Mouse (Mus musculus) midbrain, embryonic 13.5 days (tissue): ENCODE data around the gene Acot5. TPM values are rescaled to one million over a fixed set of nuclear protein-coding genes. Genes with fewer than 3 reads are reported as not detected.
"Not testable (repeated sequence)": the region's sequence is repeated elsewhere in the genome, so short reads cannot be mapped to it uniquely, and the experiment has no call there.

ENCODE experiments used
- ATAC-seq: fragments of 200-750 bp; cut with Nextera tagmentation; 2 replicates; pipeline ENCODE4 v1.8.0; 2017; ENCODE audit warnings: mild to moderate bottlenecking, moderate TSS enrichment, moderate library complexity
- H3K27ac ChIP-seq: fragments of 300-500 bp; sonication (generic); 2 replicates; pipeline ENCODE4 v1.5.1; 2015; ENCODE audit warnings: inconsistent platforms, mild to moderate bottlenecking, moderate library complexity
- H3K27me3 ChIP-seq: fragments of 300-500 bp; sonication (generic); 2 replicates; pipeline ENCODE4 v1.6.1; 2015; ENCODE audit warnings: mild to moderate bottlenecking, inconsistent platforms
- H3K36me3 ChIP-seq: fragments of 300-500 bp; sonication (generic); 2 replicates; pipeline ENCODE4 v1.6.1; 2015; ENCODE audit warnings: mild to moderate bottlenecking, inconsistent platforms
- H3K4me1 ChIP-seq: fragments of 300-500 bp; sonication (generic); replicated peaks from 2 replicates; pipeline ENCODE4 v1.6.1; 2015; ENCODE audit warnings: inconsistent platforms
- H3K4me2 ChIP-seq: fragments of 300-500 bp; sonication (generic); replicated peaks from 2 replicates; pipeline ENCODE4 v1.6.1; 2015; ENCODE audit warnings: moderate library complexity, mild to moderate bottlenecking, inconsistent platforms
- H3K4me3 ChIP-seq: fragments of 300-500 bp; sonication (generic); replicated peaks from 2 replicates; pipeline ENCODE4 v1.5.1; 2015; ENCODE audit warnings: mild to moderate bottlenecking, inconsistent platforms
- H3K9ac ChIP-seq: fragments of 300-500 bp; sonication (generic); replicated peaks from 2 replicates; pipeline ENCODE4 v1.6.1; 2015; ENCODE audit warnings: mild to moderate bottlenecking, inconsistent platforms
- H3K9me3 ChIP-seq: fragments of 300-500 bp; sonication (generic); 2 replicates; pipeline ENCODE4 v1.6.1; 2016; ENCODE audit warnings: mild to moderate bottlenecking, inconsistent platforms
- WGBS: fragments of 180-500 bp; shearing (Covaris S2); methylation state at CpG from one replicate; pipeline ENCODE4 v1.1.7; 2015; 5-methylcytosine and 5-hydroxymethylcytosine counted together
- polyA plus RNA-seq: library from polyadenylated mRNA; unstranded; fragments of >200 nt; fragmentation: Nextera tagmentation; extraction: Ambion mirVana; gene quantifications from 2 replicates; pipeline ENCODE4 v1.2.1, GENCODE M21; 2015

Acot5 gene
- polyA plus RNA-seq, 1 experiment from 2014 or later, result not detected

DNA sequence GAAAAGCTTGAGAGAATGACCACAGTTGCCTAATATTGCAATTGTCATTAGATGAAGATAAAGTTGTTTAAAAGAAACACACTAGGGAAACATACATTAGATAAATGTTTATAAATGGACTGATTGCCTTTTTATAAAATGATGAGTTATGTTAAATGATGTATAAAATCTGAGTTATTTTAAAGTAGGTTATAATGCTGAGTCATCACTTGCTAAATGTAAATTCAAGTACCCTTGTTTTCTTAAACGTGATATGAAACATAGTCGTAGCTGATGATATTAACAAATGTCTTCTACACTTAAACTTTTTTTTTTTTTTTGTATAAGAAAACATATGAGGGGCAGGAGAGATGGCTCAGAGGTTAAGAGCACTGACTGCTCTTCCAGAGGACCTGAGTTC, 5.3 kb upstream of the Acot5 start:
- Histone ChIP-seq H3K9me3 (no peaks in the 10 kb centered on the region), H3K36me3 (no peaks in the 10 kb centered on the region), H3K4me3 (no peak overlapping the region), H3K4me1 (no peaks in the 10 kb centered on the region), H3K27me3 (peaks cover 11% of the 10 kb centered on the region), H3K9ac (no peak overlapping the region), H3K27ac (no peak overlapping the region), H3K4me2 (no peak overlapping the region)
- WGBS, result 85% methylated on average over 2 of the region's 2 CpGs
- ATAC-seq, result no peak

DNA sequence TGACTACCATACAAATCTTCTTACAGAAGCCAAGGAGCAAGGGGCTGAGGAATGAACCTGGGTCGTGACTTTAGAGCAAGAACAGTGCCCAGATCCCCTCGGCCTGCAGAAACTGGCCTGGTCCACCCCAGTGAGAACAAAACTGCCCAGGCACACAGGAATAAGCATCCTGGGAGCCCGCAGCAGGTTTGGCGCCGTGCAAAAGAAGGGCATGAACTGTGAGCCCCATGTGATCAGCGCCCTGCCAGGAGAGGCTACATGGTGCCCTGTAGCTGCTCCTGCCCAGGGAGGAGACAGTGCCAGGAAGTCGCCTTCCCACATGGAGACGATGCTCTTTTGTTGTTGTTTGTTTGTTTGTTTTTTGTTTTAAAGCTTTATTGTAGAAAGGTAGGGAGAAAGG, 4.5 kb upstream of the Acot5 start:
- Histone ChIP-seq H3K4me1 (0 out of 2 replicates have a peak, but pooled peaks cover under 1% of the 10 kb centered on the region), H3K4me2 (no peak overlapping the region), H3K27ac (no peak overlapping the region), H3K9me3 (no peaks in the 10 kb centered on the region), H3K9ac (no peak overlapping the region), H3K36me3 (no peaks in the 10 kb centered on the region), H3K27me3 (peaks cover 18% of the 10 kb centered on the region), H3K4me3 (no peak overlapping the region)
- WGBS, result 73% methylated on average over 8 of the region's 8 CpGs
- no peak for ATAC-seq

DNA sequence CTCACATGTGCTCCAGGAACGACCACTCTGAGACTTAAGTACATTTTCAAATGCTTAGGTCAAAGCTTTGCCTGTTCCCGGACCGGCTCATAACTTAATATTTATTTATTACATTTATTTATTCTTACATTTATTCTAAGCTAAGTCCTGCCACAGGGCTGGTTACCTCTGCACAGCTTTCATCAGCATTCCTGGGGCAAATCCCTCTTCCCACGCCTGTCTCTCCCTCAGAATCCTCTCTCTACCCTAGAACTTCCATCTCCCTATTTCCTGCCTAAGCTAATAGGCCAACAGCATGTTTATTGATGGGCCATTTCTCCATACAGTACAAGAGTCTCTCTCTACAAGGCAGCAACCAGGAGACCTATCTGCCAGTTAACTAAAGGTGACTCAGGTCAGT, 1.4 kb upstream of the Acot5 start:
- H3K9ac ChIP-seq, result no peak overlapping the region
- H3K9me3 ChIP-seq, result no peaks in the 10 kb centered on the region
- H3K27me3 ChIP-seq, result peaks cover 33% of the 10 kb centered on the region
- H3K36me3 ChIP-seq, result no peaks in the 10 kb centered on the region
- H3K4me1 ChIP-seq, result 0 out of 2 replicates have a peak, but pooled peaks cover 3% of the 10 kb centered on the region
- no peak overlapping the region for H3K27ac ChIP-seq
- 80% methylated on average over 4 of the region's 4 CpGs for WGBS
- no peak for ATAC-seq
- no peak overlapping the region for H3K4me2 ChIP-seq
- H3K4me3 ChIP-seq, result no peak overlapping the region

DNA sequence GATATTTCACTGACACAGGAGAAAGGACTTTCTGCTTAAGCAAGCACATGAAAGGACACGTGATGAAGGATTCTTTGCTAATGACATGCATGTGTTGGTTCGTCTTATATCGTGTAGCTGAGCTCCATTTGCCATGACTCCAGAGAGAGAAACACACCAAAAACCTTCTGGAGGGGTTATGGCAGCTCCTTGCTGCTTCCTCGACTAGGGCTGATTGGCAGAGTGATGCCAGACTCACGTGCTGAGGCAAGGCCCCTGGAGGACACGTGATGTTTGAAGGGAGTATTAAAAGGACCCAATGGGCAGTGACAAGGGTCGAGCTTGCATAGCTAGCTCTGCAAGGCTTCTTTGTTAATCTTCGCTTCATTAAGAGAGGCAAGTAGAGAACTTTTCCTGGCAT, 829 bp upstream of the Acot5 start:
- H3K27ac ChIP-seq, result no peak overlapping the region
- H3K4me3 ChIP-seq, result no peak overlapping the region
- no peak overlapping the region for H3K4me2 ChIP-seq
- H3K9me3 ChIP-seq, result no peaks in the 10 kb centered on the region
- peaks cover 35% of the 10 kb centered on the region for H3K27me3 ChIP-seq
- H3K9ac ChIP-seq, result no peak overlapping the region
- WGBS, result 61% methylated on average over 8 of the region's 8 CpGs
- H3K4me1 ChIP-seq, result 0 out of 2 replicates have a peak, but pooled peaks cover 3% of the 10 kb centered on the region
- no peaks in the 10 kb centered on the region for H3K36me3 ChIP-seq
- ATAC-seq, result no peak

DNA sequence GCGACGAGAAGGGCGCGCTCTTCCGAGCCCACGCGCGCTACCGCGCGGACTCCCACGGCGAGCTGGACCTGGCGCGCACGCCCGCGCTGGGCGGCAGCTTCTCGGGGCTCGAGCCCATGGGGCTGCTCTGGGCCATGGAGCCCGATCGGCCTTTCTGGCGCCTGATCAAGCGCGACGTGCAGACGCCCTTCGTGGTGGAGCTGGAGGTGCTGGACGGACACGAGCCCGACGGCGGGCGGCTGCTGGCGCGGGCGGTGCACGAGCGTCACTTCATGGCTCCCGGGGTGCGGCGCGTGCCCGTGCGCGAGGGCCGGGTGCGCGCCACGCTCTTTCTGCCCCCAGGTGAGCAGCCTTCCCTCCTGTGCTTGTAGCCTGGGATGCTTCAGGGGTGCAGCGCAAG, 457 bp downstream of the Acot5 start:
- not testable (repeated sequence) for H3K27ac ChIP-seq

DNA sequence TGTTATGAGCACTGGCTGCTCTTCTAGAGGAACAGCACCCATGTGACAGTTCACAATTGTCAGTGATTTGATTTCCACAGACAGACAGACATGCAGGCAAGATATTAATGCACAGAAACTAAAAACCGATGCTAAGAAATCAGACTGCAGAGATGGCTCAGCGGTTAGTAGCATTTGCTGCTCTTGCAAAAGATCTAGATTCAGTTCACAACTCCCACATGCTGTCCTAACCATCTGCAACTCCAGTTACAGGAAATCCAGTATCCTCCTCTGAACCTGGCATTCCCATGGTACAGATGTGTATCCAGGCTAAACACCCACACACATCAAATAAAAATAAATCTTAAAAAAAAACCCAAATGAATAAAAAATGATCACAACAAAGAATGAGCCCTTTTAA, 2.6 kb downstream of the Acot5 start:
- Histone ChIP-seq H3K9ac (no peak overlapping the region), H3K4me2 (no peak overlapping the region), H3K27me3 (peaks cover 35% of the 10 kb centered on the region), H3K36me3 (no peaks in the 10 kb centered on the region), H3K27ac (no peak overlapping the region), H3K4me3 (no peak overlapping the region), H3K4me1 (0 out of 2 replicates have a peak, but pooled peaks cover 3% of the 10 kb centered on the region), H3K9me3 (no peaks in the 10 kb centered on the region)
- no peak for ATAC-seq
- 81% methylated on average over 2 of the region's 2 CpGs for WGBS

More for the DNA sequence above, 457 bp downstream of the Acot5 start:
- Histone ChIP-seq H3K27me3 (peaks cover 35% of the 10 kb centered on the region), H3K4me2 (peak overlapping the region; percentile 58), H3K9ac (peak overlapping the region; percentile 52), H3K4me3 (peak overlapping the region; percentile 40)
- H3K36me3 ChIP-seq, H3K9me3 ChIP-seq, ATAC-seq, H3K4me1 ChIP-seq: not testable (repeated sequence)
- WGBS, result under 1% methylated on average over 38 of the region's 52 CpGs

DNA sequence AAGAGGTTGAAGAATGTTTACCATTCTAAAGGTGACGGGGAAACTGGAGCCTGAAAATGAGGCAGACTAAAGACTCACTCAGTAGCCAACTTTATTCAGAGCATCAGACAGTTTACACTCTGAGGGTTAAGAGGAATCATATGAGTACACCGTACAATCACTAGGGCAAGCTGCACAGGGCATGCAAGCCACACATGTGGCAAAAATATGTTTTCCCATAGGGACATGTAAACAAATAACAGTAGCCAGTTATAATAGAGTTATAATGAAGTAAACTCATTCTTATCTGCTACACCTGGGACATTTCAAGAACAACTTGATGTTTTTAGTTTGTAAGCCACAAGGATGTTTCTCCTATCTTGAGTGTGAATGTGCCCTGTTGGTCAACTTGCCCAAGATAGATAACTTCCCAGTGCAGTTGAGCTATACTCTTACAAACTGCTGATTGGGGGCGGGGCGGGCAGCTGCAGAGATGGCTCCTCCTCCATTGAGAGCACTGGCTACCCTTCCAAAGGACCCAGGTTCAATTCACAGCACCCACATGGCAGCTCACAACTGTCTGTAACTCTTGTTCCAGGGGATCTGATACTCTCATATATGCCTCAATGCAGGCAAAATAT, 8.4 kb downstream of the Acot5 start:
- Histone ChIP-seq H3K4me3 (no peak overlapping the region), H3K27ac (no peak overlapping the region), H3K9ac (no peak overlapping the region), H3K27me3 (peaks cover 2% of the 10 kb centered on the region; the same call in 1 of the 2 replicates), H3K36me3 (no peaks in the 10 kb centered on the region), H3K4me1 (no peaks in the 10 kb centered on the region), H3K9me3 (no peaks in the 10 kb centered on the region), H3K4me2 (no peak overlapping the region)
- WGBS, result 86% methylated on average over 4 of the region's 4 CpGs
- ATAC-seq, result no peak

DNA sequence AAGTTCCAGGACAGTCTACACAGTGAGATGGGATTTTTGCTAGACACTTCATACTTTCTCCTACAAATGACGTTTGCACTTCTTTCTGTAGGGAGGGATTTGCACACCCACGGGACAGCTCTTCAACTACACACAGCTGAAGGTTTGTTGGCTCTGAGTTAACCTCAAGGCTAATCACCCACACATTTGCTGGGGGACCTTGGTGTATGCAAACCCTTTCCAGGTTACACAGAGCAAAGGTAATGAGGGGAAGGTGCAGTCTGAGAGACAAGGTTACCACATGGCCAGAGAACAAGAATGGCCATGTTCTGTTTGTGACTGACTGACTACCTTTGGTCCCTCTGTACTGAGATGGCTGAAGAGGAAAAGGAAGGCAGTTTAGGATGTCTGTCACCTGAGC, 14.7 kb downstream of the Acot5 start:
- no peaks in the 10 kb centered on the region for H3K9me3 ChIP-seq
- no peak overlapping the region for H3K9ac ChIP-seq
- no peak for ATAC-seq
- no peak overlapping the region for H3K4me3 ChIP-seq
- H3K27me3 ChIP-seq, result no peaks in the 10 kb centered on the region
- no peak overlapping the region for H3K27ac ChIP-seq
- 92% methylated on average over 2 of the region's 2 CpGs for WGBS
- H3K4me1 ChIP-seq, result no peaks in the 10 kb centered on the region
- H3K4me2 ChIP-seq, result no peak overlapping the region
- H3K36me3 ChIP-seq, result no peaks in the 10 kb centered on the region

DNA sequence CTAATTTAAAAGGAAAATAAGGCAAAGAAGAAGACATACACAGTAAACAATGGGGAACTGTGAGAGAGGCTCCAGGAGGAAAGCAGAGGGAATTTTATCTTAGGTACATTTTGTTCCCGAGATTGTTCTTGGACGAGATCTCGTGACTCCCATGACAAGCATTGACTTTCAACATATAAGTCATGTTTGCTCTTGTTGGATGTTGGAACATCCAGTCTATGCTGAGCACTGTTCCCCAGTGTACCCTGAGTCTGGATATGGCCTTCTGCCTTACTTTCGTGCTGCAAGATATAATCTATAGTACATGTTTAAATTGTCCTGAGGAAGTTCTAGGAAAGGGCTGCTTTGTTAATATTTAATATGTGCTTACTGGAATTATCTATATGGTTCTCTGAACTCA, 15.5 kb downstream of the Acot5 start:
- H3K4me3 ChIP-seq, result no peak overlapping the region
- WGBS, result 92% methylated on average over 4 of the region's 4 CpGs

DNA sequence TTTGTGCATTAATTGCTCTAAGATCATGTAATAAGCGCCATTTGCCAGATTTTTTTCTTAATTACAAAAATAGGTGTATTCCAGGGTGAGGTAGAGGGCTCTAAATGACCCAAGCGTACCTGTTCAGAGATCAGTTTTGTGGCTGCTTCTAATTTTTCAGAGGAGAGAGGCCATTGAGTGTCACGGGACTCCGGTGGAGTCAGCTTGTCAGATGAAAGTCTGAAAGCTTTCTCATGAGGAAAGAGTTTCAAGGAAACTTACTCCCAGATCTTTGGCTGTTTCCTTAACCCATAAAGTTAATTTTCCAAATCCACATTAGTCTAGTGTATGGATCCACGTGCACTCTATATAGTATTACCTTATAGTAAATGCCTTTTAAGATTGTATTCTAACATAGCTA, 25.5 kb downstream of the Acot5 start:
- H3K9me3 ChIP-seq, result peaks cover 21% of the 10 kb centered on the region
- not testable (repeated sequence) for ATAC-seq, H3K4me3 ChIP-seq, H3K27ac ChIP-seq, H3K27me3 ChIP-seq, H3K36me3 ChIP-seq, H3K4me2 ChIP-seq, H3K9ac ChIP-seq, H3K4me1 ChIP-seq
- 89% methylated on average over 5 of the region's 5 CpGs for WGBS

More for the DNA sequence above, 15.5 kb downstream of the Acot5 start:
- no peak overlapping the region for H3K9ac ChIP-seq
- H3K36me3 ChIP-seq, result no peaks in the 10 kb centered on the region
- no peak for ATAC-seq
- H3K27me3 ChIP-seq, result no peaks in the 10 kb centered on the region
- H3K4me1 ChIP-seq, result no peaks in the 10 kb centered on the region
- H3K9me3 ChIP-seq, result peaks cover 4% of the 10 kb centered on the region; the same call in 1 of the 2 replicates
- no peak overlapping the region for H3K27ac ChIP-seq
- H3K4me2 ChIP-seq, result no peak overlapping the region

DNA sequence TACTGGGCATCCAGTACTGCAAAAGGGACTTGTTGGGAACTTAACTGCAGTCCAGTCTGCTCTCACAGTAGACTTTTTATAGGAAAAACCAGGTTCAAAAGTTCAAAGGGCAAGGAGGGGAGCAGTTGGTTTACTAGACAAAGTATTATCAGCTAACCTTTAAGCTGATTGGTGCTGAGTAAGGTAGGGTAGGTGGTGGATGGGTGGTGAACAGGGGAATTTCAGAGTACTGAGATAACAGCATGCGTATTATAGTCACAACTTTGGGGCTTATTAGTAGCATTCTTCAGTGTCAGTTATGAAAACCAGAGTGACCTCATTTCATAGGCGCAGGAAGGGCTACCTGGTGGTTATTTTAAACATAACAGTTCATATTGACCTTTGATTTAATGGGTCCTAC, 30.5 kb downstream of the Acot5 start:
- H3K27me3 ChIP-seq, result peaks cover 4% of the 10 kb centered on the region; the same call in 1 of the 2 replicates
- H3K27ac ChIP-seq, result no peak overlapping the region
- no peak overlapping the region for H3K9ac ChIP-seq
- H3K4me3 ChIP-seq, result no peak overlapping the region
- no peak for ATAC-seq
- H3K36me3 ChIP-seq, result no peaks in the 10 kb centered on the region
- 99% methylated on average over 2 of the region's 2 CpGs for WGBS
- no peaks in the 10 kb centered on the region for H3K9me3 ChIP-seq
- H3K4me1 ChIP-seq, result peaks cover 5% of the 10 kb centered on the region; the same call in 1 of the 2 replicates
- no peak overlapping the region for H3K4me2 ChIP-seq

DNA sequence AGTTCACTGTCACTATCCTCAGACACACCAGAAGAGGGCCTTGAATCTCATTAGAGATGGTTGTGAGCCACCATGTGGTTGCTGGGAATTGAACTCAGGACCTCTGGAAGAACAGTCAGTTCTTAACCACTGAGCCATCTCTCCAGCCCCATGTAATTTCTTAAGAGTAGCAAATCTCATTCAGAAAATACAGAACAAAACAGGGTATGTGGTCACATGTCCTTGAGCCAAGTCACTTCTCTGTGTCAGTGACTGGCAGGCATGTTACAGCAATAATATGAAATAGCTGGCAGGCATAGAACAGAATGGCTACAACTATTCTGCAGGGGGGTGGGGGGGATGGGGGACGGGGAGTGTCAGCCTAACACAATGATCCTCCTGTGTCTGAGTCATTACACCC, 30.9 kb downstream of the Acot5 start:
- no peak for ATAC-seq

More for the DNA sequence above, 30.9 kb downstream of the Acot5 start:
- H3K4me1 ChIP-seq, result peaks cover 5% of the 10 kb centered on the region; the same call in 1 of the 2 replicates
- peak overlapping the region; percentile 54 for H3K4me3 ChIP-seq
- H3K9ac ChIP-seq, result no peak overlapping the region
- no peaks in the 10 kb centered on the region for H3K36me3 ChIP-seq
- WGBS, result 58% methylated on average over 1 of the region's 1 CpGs
- H3K27me3 ChIP-seq, result peaks cover 4% of the 10 kb centered on the region; the same call in 1 of the 2 replicates
- no peak overlapping the region for H3K27ac ChIP-seq
- H3K4me2 ChIP-seq, result peak overlapping the region; percentile 73
- no peaks in the 10 kb centered on the region for H3K9me3 ChIP-seq
